Mouse (Mus musculus) CH12.LX (cell line): ENCODE measurements at regions not wholly inside any gene's neighbourhood (a gene's known extent, or its start where the extent isn't known, plus 50 kb on each side); places are given as distances from the start of the nearest gene placed in this dataset.

Experiments
- CTCF ChIP-seq, 2 experiments: IDR thresholded peaks in 1 of 2; conservative IDR thresholded peaks in 1 of 2; 2 replicates each; pipeline ENCODE4 v1.5.1; 2011 to 2012; ENCODE audit warnings: low read depth in 2 of 2, low read length in 2 of 2, improper control_type of control experiment in 1 of 2, inconsistent platforms in 1 of 2, mild to moderate bottlenecking in 1 of 2, moderate library complexity in 1 of 2
- ELF1 ChIP-seq: IDR thresholded peaks from 2 replicates; pipeline ENCODE4 v1.6.1; 2014; ENCODE audit warnings: low read depth, mild to moderate bottlenecking, inconsistent platforms, low read length, improper control_type of control experiment
- MYC ChIP-seq: IDR thresholded peaks from 2 replicates; pipeline ENCODE4 v1.6.1; 2011; ENCODE audit warnings: low read depth, mild to moderate bottlenecking, improper control_type of control experiment, low read length
- POLR2A ChIP-seq: IDR thresholded peaks from 2 replicates; pipeline ENCODE4 v1.6.1; 2011; ENCODE audit warnings: low read depth, mild to moderate bottlenecking, improper control_type of control experiment, low read length
- SIN3A ChIP-seq: IDR thresholded peaks from 2 replicates; pipeline ENCODE4 v1.6.1; 2012; ENCODE audit warnings: low read length, improper control_type of control experiment, inconsistent platforms
- TBP ChIP-seq: conservative IDR thresholded peaks from 2 replicates; pipeline ENCODE4 v1.6.1; 2011; ENCODE audit warnings: low read depth, low read length, improper control_type of control experiment
- USF1 ChIP-seq: IDR thresholded peaks from 2 replicates; pipeline ENCODE4 v1.6.1; 2014; ENCODE audit warnings: low read depth, mild to moderate bottlenecking, inconsistent platforms, low read length, improper control_type of control experiment
- ZC3H11A ChIP-seq: IDR thresholded peaks from 2 replicates; pipeline ENCODE4 v1.6.1; 2012; ENCODE audit warnings: low read depth, mild to moderate bottlenecking, inconsistent platforms, low read length, improper control_type of control experiment
- ZMIZ1 ChIP-seq: IDR thresholded peaks from 2 replicates; pipeline ENCODE4 v1.6.1; 2012; ENCODE audit warnings: low read depth, mild to moderate bottlenecking, inconsistent platforms, low read length, improper control_type of control experiment

DNA sequence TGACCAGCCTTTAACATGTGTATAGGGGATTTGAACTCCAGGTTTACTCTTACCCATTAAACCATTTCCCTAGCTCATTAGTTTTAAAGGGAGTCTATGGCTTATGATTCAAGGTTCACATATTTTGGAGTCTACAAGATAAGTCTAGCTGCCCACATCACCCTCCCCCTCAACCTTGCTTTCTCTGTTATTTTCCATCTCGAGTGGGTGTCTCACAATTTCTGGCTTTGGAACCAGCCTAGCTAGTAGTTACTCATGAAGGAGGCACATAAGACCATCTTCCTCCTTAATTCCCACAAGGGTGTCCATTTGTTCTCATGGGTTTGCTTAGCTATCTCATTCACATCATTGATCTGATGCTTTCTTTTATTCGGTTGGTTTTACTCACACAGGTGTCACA, 150.6 kb upstream of the Npy start:
- TF ChIP-seq USF1, result no peak
- TF ChIP-seq MYC, result no peak
- TF ChIP-seq TBP, result no peak
- TF ChIP-seq CTCF (conservative IDR thresholded peaks at IDR 0.05 in 1 of 2, IDR thresholded peaks at IDR 0.05 in 1 of 2; ENCODE audit: low read depth in 2 of 2, low read length in 2 of 2), result no peak
- TF ChIP-seq ZMIZ1, result no peak
- TF ChIP-seq ELF1, result no peak
- no peak for TF ChIP-seq SIN3A
- TF ChIP-seq POLR2A, result no peak
- TF ChIP-seq ZC3H11A, result no peak
